14 mouse cellular contexts compared by ENCODE assay signal in genomic region chr1:119509474-119509873, GRCm38 (mm10). TPM values are rescaled to one million over a fixed set of nuclear protein-coding genes. Genes with fewer than 3 reads are reported as not detected.
DNase-seq lines count a peak whose midpoint lies in the region; ATAC-seq and TF ChIP-seq lines count a peak whose summit lies in the region.
"Had no signal": no experiment of that assay in that cellular context is flagged by ENCODE, and none has a peak within 500 bp of the region (broad histone marks: within the 10 kb centered on the region; RNA-seq: fewer than 3 reads in every experiment).

No protein-coding gene starts in this region.

- no peak overlapping the region for H3K4me3 ChIP-seq in heart, adult 2 months
- no peak overlapping the region for H3K4me3 ChIP-seq in heart, embryonic 12.5 days
- H3K4me3 ChIP-seq in stomach, postnatal 0 days (ENCODE audit: low read depth, low read length), result no peak overlapping the region
- H3K4me3 ChIP-seq: forebrain, embryonic 12.5 days; liver, embryonic 13.5 days had no signal

- TF ChIP-seq CTCF in heart, adult 2 months (IDR thresholded peaks at IDR 0.05), result no peak
- no peak for TF ChIP-seq CTCF in stomach, postnatal 0 days (IDR thresholded peaks at IDR 0.05; ENCODE audit: low read depth)

- H3K9ac ChIP-seq in heart, adult 2 months (ENCODE audit: low read depth, low read length), result no peak overlapping the region
- H3K9ac ChIP-seq in heart, embryonic 12.5 days, result no peak overlapping the region
- H3K9ac ChIP-seq in stomach, postnatal 0 days (ENCODE audit: low read length), result no peak overlapping the region
- H3K9ac ChIP-seq: forebrain, embryonic 12.5 days; liver, embryonic 13.5 days had no signal

- H3K4me1 ChIP-seq in heart, adult 2 months (ENCODE audit: control insufficient read depth, insufficient read depth, low read length), result peaks cover 19% of the 10 kb centered on the region
- H3K4me1 ChIP-seq in heart, embryonic 12.5 days (replicated peaks), result peaks cover 29% of the 10 kb centered on the region
- 0 out of 2 replicates have a peak, but pooled peaks cover 2% of the 10 kb centered on the region for H3K4me1 ChIP-seq in stomach, postnatal 0 days (replicated peaks; ENCODE audit: control insufficient read depth, insufficient read depth)

- intact Hi-C loops in heart, adult 2 months (cut with DNase I), result loop anchor here (2.0 to 10.0 kb wide), 2 partner anchors 17 to 325 kb away; partner anchors contain the start of gene Ptpn4

- H3K27ac ChIP-seq in heart, adult 2 months, result peak overlapping the region; percentile 69
- H3K27ac ChIP-seq in heart, embryonic 12.5 days (ENCODE audit: poor library complexity, severe bottlenecking), result no peak overlapping the region
- no peak overlapping the region for H3K27ac ChIP-seq in stomach, postnatal 0 days (replicated peaks)
- H3K27ac ChIP-seq: forebrain, embryonic 12.5 days; liver, embryonic 13.5 days had no signal

- TF ChIP-seq POLR2A in heart, adult 2 months (IDR thresholded peaks at IDR 0.05; ENCODE audit: insufficient read depth, low read depth, low read length), result no peak

- H3K9me3 ChIP-seq in heart, embryonic 12.5 days (replicated peaks), result no peaks in the 10 kb centered on the region
- no peaks in the 10 kb centered on the region for H3K9me3 ChIP-seq in stomach, postnatal 0 days (ENCODE audit: control insufficient read depth, low read length)
- H3K9me3 ChIP-seq: forebrain, embryonic 12.5 days; liver, embryonic 13.5 days had no signal

- no peaks in the 10 kb centered on the region for H3K27me3 ChIP-seq in heart, adult 2 months (ENCODE audit: control insufficient read depth, insufficient read depth, low read length)
- H3K27me3 ChIP-seq in heart, embryonic 12.5 days (replicated peaks), result no peaks in the 10 kb centered on the region
- H3K27me3 ChIP-seq in stomach, postnatal 0 days (ENCODE audit: control insufficient read depth, insufficient read depth, low read length), result no peaks in the 10 kb centered on the region

- H3K79me2 ChIP-seq in heart, adult 2 months (replicated peaks; ENCODE audit: control insufficient read depth, insufficient read depth, low read length), result no peaks in the 10 kb centered on the region

- 66% methylated on average over 7 of the region's 7 CpGs for WGBS in heart, adult 2 months
- WGBS in heart, embryonic 12.5 days, result 75% methylated on average over 7 of the region's 7 CpGs
- 76% methylated on average over 7 of the region's 7 CpGs for WGBS in stomach, postnatal 0 days

- DNase-seq in heart, adult 2 months, result no peak
- peak; percentile 27 to 64 for DNase-seq in urinary bladder, adult 18-20 months (ENCODE audit: low spot score in 2 of 2)
- DNase-seq in urinary bladder, adult 2 months (ENCODE audit: low spot score), result no peak
- peak; percentile 72 for DNase-seq in adrenal gland, adult 8-10 months
- DNase-seq in stomach, postnatal 0 days (ENCODE audit: low spot score), result peak; percentile 59
- DNase-seq in layer of hippocampus, postnatal 10 days (ENCODE audit: low spot score in 2 of 2), result no peak
- no peak for DNase-seq in kidney, postnatal 25 days
- DNase-seq: cerebellum, adult 2 months; kidney, postnatal 36 days; liver, embryonic 13.5 days; lung, postnatal 10 days had no signal

- no peak for ATAC-seq in heart, embryonic 12.5 days (ENCODE audit: insufficient number of reproducible peaks, low FRiP score)
- peak; percentile 54 for ATAC-seq in stomach, postnatal 0 days (ENCODE audit: low FRiP score, low TSS enrichment)
- ATAC-seq: CD4-positive, CD25-positive, alpha-beta regulatory T cell, adult 4 months had no signal

- no peak for TF ChIP-seq EP300 in heart, adult 2 months (IDR thresholded peaks at IDR 0.05; ENCODE audit: insufficient read depth, low read depth, low read length)
- TF ChIP-seq EP300 in stomach, postnatal 0 days (optimal IDR thresholded peaks at IDR 0.05), result no peak

- H3K36me3 ChIP-seq in heart, adult 2 months (ENCODE audit: control insufficient read depth, insufficient read depth, low read length), result no peaks in the 10 kb centered on the region
- no peaks in the 10 kb centered on the region for H3K36me3 ChIP-seq in heart, embryonic 12.5 days
- no peaks in the 10 kb centered on the region for H3K36me3 ChIP-seq in stomach, postnatal 0 days (ENCODE audit: control insufficient read depth, insufficient read depth, low read length)
- H3K36me3 ChIP-seq: forebrain, embryonic 12.5 days; liver, embryonic 13.5 days had no signal

- H3K4me2 ChIP-seq in heart, embryonic 12.5 days, result no peak overlapping the region
- no peak overlapping the region for H3K4me2 ChIP-seq in stomach, postnatal 0 days (replicated peaks; ENCODE audit: low read depth)
- H3K4me2 ChIP-seq: forebrain, embryonic 12.5 days; liver, embryonic 13.5 days had no signal

RNA-seq across cellular contexts. Expression of gene Ralb, which starts 4.9 kb away (rescaled TPM):
- 10 to 100 TPM; 26.9 to 30.1 TPM for total RNA-seq in heart, adult 2 months (2021)
- polyA plus RNA-seq in heart, adult 2 months (2012; rRNA removed), result 23.1 and 29.1 TPM in 2 replicates
- 184 and 194 TPM in 2 replicates for polyA plus RNA-seq in heart, embryonic 12.5 days (2016; fragmentation: Nextera tagmentation; extraction: Ambion mirVana)
- polyA plus RNA-seq in urinary bladder, adult 2 months (2012; rRNA removed), result 53.3 and 59.1 TPM in 2 replicates
- 10 to 100 TPM; 61.0 to 78.5 (median 64.7) TPM for total RNA-seq in adrenal gland, adult 8-10 months (2022)
- polyA plus RNA-seq in stomach, postnatal 0 days (2015; fragmentation: Nextera tagmentation; extraction: Ambion mirVana), result 102 TPM in 2 replicates
- 10 to 100 TPM; 33.9 to 40.3 TPM for total RNA-seq in layer of hippocampus, postnatal 10 days (2021)

RNA-seq across cellular contexts. Expression of gene Tmem185b, which starts 16.5 kb away (rescaled TPM):
- total RNA-seq in heart, adult 2 months (2021), result 10 to 100 TPM; 14.8 to 15.8 TPM
- polyA plus RNA-seq in heart, adult 2 months (2012; rRNA removed), result 14.2 and 15.1 TPM in 2 replicates
- polyA plus RNA-seq in heart, embryonic 12.5 days (2016; fragmentation: Nextera tagmentation; extraction: Ambion mirVana), result 23.2 and 24.3 TPM in 2 replicates
- polyA plus RNA-seq in urinary bladder, adult 2 months (2012; rRNA removed), result 16.6 and 21.7 TPM in 2 replicates
- 10 to 100 TPM; 26.0 to 35.3 (median 29.8) TPM for total RNA-seq in adrenal gland, adult 8-10 months (2022)
- 12.6 and 13.2 TPM in 2 replicates for polyA plus RNA-seq in stomach, postnatal 0 days (2015; fragmentation: Nextera tagmentation; extraction: Ambion mirVana)
- 10 to 100 TPM; 10.3 to 11.9 TPM for total RNA-seq in layer of hippocampus, postnatal 10 days (2021)

Comparison
In these comparisons a context has a peak if more than half of its experiments do, and no peak if none do; other contexts are left out.
1. DNase-seq: peak in urinary bladder, adult 18-20 months (2 of 2), adrenal gland, adult 8-10 months (single experiment) and stomach, postnatal 0 days (single experiment); none in heart, adult 2 months (0 of 2), urinary bladder, adult 2 months (single experiment), layer of hippocampus, postnatal 10 days (0 of 2) and kidney, postnatal 25 days (0 of 2).